In the genomic region with DNA sequence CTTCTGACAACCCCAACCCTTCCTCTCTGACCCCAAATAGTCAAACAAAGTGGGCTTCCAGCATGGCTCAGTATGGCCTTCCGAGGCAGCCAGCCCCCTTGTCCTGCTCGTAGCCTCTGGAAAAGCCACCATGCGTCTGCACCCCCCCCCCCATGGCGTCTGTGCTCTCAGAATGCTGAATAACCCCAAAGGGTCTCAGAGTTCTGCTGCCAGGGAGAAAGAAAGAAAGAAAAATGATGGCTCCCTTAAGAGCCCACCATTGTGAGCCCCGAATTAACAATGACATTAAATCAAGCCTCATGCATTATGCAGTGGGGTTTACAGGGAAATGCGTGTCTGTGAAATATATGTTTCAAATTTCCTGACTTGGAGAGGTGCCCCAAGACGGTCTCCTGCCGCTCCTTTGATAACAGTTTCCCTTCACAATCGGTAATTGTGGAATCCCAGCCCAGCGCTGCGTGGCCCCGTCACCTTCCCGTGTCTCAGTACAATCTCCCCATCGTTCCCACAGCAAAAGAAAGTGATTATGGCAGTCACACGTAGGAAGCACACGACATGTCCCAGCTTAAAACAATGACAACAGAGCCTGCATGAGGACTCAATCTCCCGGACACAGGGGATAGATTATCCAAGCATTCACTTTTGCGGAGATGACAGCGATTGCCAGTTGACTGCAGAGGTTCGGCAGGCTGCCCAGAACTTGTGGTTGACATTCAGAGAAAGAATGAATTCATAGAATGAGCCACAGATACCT, we compare ENCODE assay signal across 12 mouse cellular contexts. TPM values are rescaled to one million over a fixed set of nuclear protein-coding genes. Genes with fewer than 3 reads are reported as not detected.
DNase-seq lines count a peak whose midpoint lies in the region; ATAC-seq lines count a peak whose summit lies in the region.
"Had no signal": no experiment of that assay in that cellular context is flagged by ENCODE, and none has a peak within 500 bp of the region (broad histone marks: within the 10 kb centered on the region; RNA-seq: fewer than 3 reads in every experiment).

No protein-coding gene starts in this region.

- WGBS in limb, embryonic 15.5 days, result 47% methylated on average over 20 of the region's 20 CpGs
- whole genome bisulfite sequencing in kidney, embryonic 14.5 days, result 60% methylated on average over 20 of the region's 20 CpGs

- peak overlapping the region; percentile 17; the same call in 1 of the 2 replicates for H3K4me2 ChIP-seq in limb, embryonic 15.5 days
- H3K4me2 ChIP-seq in kidney, embryonic 14.5 days (replicated peaks; ENCODE audit: low read depth, low read length), result no peak overlapping the region
- H3K4me2 ChIP-seq: limb, embryonic 12.5 days; stomach, embryonic 15.5 days had no signal

- 0 out of 2 replicates have a peak, but pooled peaks cover 6% of the 10 kb centered on the region for H3K4me1 ChIP-seq in limb, embryonic 15.5 days
- no peaks in the 10 kb centered on the region for H3K4me1 ChIP-seq in kidney, embryonic 14.5 days (ENCODE audit: control insufficient read depth, insufficient read depth, low read length)
- H3K4me1 ChIP-seq: stomach, embryonic 15.5 days had no signal

- no peaks in the 10 kb centered on the region for H3K27me3 ChIP-seq in limb, embryonic 15.5 days
- no peaks in the 10 kb centered on the region for H3K27me3 ChIP-seq in kidney, embryonic 14.5 days (ENCODE audit: control insufficient read depth, insufficient read depth, low read length)
- H3K27me3 ChIP-seq: limb, embryonic 12.5 days; stomach, embryonic 15.5 days had no signal

- DNase-seq in cerebellum, postnatal 25 days, result peak; percentile 29 to 60
- DNase-seq in cerebellum, adult 11 months, result no peak
- peak; percentile 40 for DNase-seq in right cerebral cortex, adult 18-20 months
- DNase-seq in right cerebral cortex, postnatal 36 days (ENCODE audit: low spot score in 2 of 2), result no peak
- DNase-seq in spleen, postnatal 36 days (ENCODE audit: low spot score in 2 of 2), result no peak
- DNase-seq: B cell, adult 2 months; heart, postnatal 4 days had no signal

- H3K36me3 ChIP-seq in limb, embryonic 15.5 days, result no peaks in the 10 kb centered on the region
- no peaks in the 10 kb centered on the region for H3K36me3 ChIP-seq in kidney, embryonic 14.5 days (ENCODE audit: control insufficient read depth, insufficient read depth, low read length)
- H3K36me3 ChIP-seq: limb, embryonic 12.5 days; stomach, embryonic 15.5 days had no signal

- ATAC-seq in limb, embryonic 15.5 days (ENCODE audit: insufficient number of reproducible peaks, low FRiP score, low TSS enrichment, low read depth), result no peak
- ATAC-seq in kidney, embryonic 14.5 days (ENCODE audit: low FRiP score, low TSS enrichment), result no peak
- ATAC-seq in erythroblast, adult 5-6 weeks (replicated peaks; ENCODE audit: low FRiP score, poor library complexity, severe bottlenecking), result no peak

- H3K9ac ChIP-seq in limb, embryonic 15.5 days, result no peak overlapping the region
- no peak overlapping the region for H3K9ac ChIP-seq in kidney, embryonic 14.5 days (ENCODE audit: low read depth, low read length)
- H3K9ac ChIP-seq: limb, embryonic 12.5 days; stomach, embryonic 15.5 days had no signal

- H3K27ac ChIP-seq in limb, embryonic 15.5 days, result no peak overlapping the region
- H3K27ac ChIP-seq in kidney, embryonic 14.5 days (ENCODE audit: low read depth, low read length), result no peak overlapping the region
- H3K27ac ChIP-seq: limb, embryonic 12.5 days; stomach, embryonic 15.5 days had no signal

- 0 out of 2 replicates have a peak overlapping the region, but pooled peaks have one; percentile 7 for H3K4me3 ChIP-seq in limb, embryonic 15.5 days
- no peak overlapping the region for H3K4me3 ChIP-seq in kidney, embryonic 14.5 days (ENCODE audit: low read length)
- H3K4me3 ChIP-seq: limb, embryonic 12.5 days; stomach, embryonic 15.5 days had no signal

- H3K9me3 ChIP-seq in limb, embryonic 15.5 days, result no peaks in the 10 kb centered on the region
- no peaks in the 10 kb centered on the region for H3K9me3 ChIP-seq in kidney, embryonic 14.5 days (ENCODE audit: control insufficient read depth, low read length)
- H3K9me3 ChIP-seq: limb, embryonic 12.5 days; stomach, embryonic 15.5 days had no signal

RNA-seq across cellular contexts. Expression of gene Arhgap8, which starts 55.7 kb away (rescaled TPM):
- 6.1 and 6.6 TPM in 2 replicates for polyA plus RNA-seq in limb, embryonic 15.5 days (2015; fragmentation: Nextera tagmentation; extraction: Ambion mirVana)
- 8.7 and 10.2 TPM in 2 replicates for polyA plus RNA-seq in kidney, embryonic 14.5 days (2014; fragmentation: Nextera tagmentation; extraction: Ambion mirVana)
- not detected in 2 replicates for total RNA-seq in erythroblast, adult 5-6 weeks (2015; ENCODE audit: low replicate concordance)
- not detected in 2 replicates for total RNA-seq in erythroblast, adult 5-6 weeks (2017; ENCODE audit: low replicate concordance)

Comparison
In these comparisons a context has a peak if more than half of its experiments do, and no peak if none do; other contexts are left out.
1. DNase-seq: peak in cerebellum, postnatal 25 days (2 of 2) and right cerebral cortex, adult 18-20 months (single experiment); none in cerebellum, adult 11 months (single experiment), right cerebral cortex, postnatal 36 days (0 of 2) and spleen, postnatal 36 days (0 of 2).